Mouse (Mus musculus): ENCODE results near the gene Ccdc12. TPM values are rescaled to one million over a fixed set of nuclear protein-coding genes. Genes with fewer than 3 reads are reported as not detected.
A peak's percentile ranks its signal among the peaks of the same experiment; 100 is the strongest.

The Ccdc12 gene
- total and polyA plus RNA-seq, 3 experiments = 85.2 to 104 (median 97.8) TPM

DNA sequence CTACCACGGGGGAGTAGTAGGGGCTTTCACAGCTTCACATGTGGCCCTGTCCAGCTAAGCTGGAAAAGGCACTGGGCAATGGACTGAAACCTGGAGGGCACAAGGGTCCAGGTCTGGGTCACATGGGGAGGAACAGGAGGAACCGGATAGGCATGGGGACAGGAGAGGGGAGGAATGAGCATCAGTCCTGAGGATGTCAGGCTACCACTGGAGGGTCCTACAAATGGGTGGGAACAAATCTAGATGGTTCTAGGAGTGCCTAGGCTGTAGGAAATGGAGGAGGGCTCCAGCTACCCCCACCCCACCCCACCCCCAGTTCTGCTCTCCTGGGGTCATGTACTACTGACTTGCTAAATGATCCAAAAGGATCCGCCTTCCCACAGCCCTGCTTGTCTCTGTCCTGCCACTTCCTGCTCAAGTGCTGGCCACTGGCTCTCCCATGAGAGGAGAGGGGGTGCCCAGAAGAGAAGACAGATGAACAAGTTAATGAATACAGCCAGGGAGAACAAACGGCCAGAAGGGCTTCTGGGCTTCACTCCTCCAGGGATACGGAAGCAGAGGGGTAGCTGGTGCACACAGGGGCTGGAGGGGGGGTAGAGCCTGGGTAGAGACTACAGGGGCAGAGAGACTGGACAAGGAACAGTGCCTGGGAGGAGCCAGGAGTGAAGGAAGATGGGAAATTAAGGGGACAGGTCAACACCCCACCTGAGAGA lies 13.3 kb upstream of the Ccdc12 start:
- H3K4me1 ChIP-seq (ENCODE audit: control insufficient read depth in 1 of 2, insufficient read depth in 2 of 2) = peaks cover 25 to 66% of the 10 kb centered on the region in 2 experiments
- no peaks in the 10 kb centered on the region for H3K27me3 ChIP-seq (replicated peaks)
- H3K36me3 ChIP-seq (replicated peaks in 1 of 2; ENCODE audit: control insufficient read depth in 1 of 2, insufficient read depth in 1 of 2, low read length in 1 of 2) = peaks cover 27 to 68% of the 10 kb centered on the region in 2 experiments
- H3K9ac ChIP-seq (ENCODE audit: insufficient read depth, low read depth) = no peak overlapping the region
- H3K9me3 ChIP-seq (replicated peaks; ENCODE audit: low read length) = no peaks in the 10 kb centered on the region
- no peaks in the 10 kb centered on the region for H3K79me2 ChIP-seq (replicated peaks; ENCODE audit: control insufficient read depth, extremely low read depth, insufficient read depth, poor library complexity, severe bottlenecking)
- dilution Hi-C loops (cut with MboI; ENCODE audit: extremely low pct_ligation_motif_present, extremely low pct_unique_long_range_greater_than_20kb, low sequenced_read_pairs) (no loop called here), in situ Hi-C loops (cut with MboI; ENCODE audit: low pct_ligation_motif_present, low pct_unique_long_range_greater_than_20kb, low sequenced_read_pairs) (loop anchor here (5.0 kb wide), 1 partner anchor 69 kb away; no protein-coding TSS in a partner anchor)
- no peak overlapping the region for H3K4me3 ChIP-seq (replicated peaks in 1 of 3; ENCODE audit: low read depth in 2 of 3, low read length in 2 of 3, poor library complexity in 1 of 3)
- no peak overlapping the region for H3K27ac ChIP-seq (ENCODE audit: insufficient read depth, low read depth)
- H3K4me2 ChIP-seq (ENCODE audit: insufficient read depth, low read depth, poor library complexity, severe bottlenecking) = no peak overlapping the region
- TF ChIP-seq ZKSCAN1 (IDR thresholded peaks at IDR 0.05; ENCODE audit: borderline replicate concordance, low read depth, low read length) = no peak
- no peak for DNase-seq (ENCODE audit: extremely low read depth)

DNA sequence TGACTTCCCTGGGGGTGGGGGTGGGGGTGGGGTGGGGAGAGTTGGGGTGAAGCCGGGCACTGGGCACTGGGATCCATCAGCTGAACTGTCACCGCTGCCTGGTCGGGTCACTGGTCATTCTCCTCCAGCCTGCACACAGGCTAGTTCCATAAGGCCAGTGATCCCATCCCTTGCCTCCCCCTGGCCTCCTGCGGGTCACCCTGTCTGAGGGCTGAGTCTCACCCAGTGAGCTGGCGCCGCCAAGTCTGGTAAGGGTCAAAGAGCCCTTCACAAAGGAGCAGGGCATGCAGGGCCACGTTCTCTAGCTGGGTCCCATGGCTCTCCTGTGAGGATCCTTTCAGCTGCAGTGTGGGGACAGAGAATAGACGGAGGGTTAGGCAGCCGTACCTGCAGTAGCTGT lies 12.5 kb upstream of the Ccdc12 start:
- in situ Hi-C loops (cut with MboI; ENCODE audit: low pct_ligation_motif_present, low pct_unique_long_range_greater_than_20kb, low sequenced_read_pairs) (loop anchor here (5.0 kb wide), 1 partner anchor 69 kb away; no protein-coding TSS in a partner anchor), dilution Hi-C loops (cut with MboI; ENCODE audit: extremely low pct_ligation_motif_present, extremely low pct_unique_long_range_greater_than_20kb, low sequenced_read_pairs) (no loop called here)
- H3K9ac ChIP-seq (ENCODE audit: insufficient read depth, low read depth) = no peak overlapping the region
- H3K4me3 ChIP-seq (replicated peaks in 1 of 3; ENCODE audit: low read depth in 2 of 3, low read length in 2 of 3, poor library complexity in 1 of 3) = no peak overlapping the region
- no peaks in the 10 kb centered on the region for H3K9me3 ChIP-seq (replicated peaks; ENCODE audit: low read length)
- no peaks in the 10 kb centered on the region for H3K27me3 ChIP-seq (replicated peaks)
- no peaks in the 10 kb centered on the region for H3K79me2 ChIP-seq (replicated peaks; ENCODE audit: control insufficient read depth, extremely low read depth, insufficient read depth, poor library complexity, severe bottlenecking)
- no peak overlapping the region for H3K27ac ChIP-seq (ENCODE audit: insufficient read depth, low read depth)
- H3K4me2 ChIP-seq (ENCODE audit: insufficient read depth, low read depth, poor library complexity, severe bottlenecking) = no peak overlapping the region
- TF ChIP-seq UBTF (IDR thresholded peaks at IDR 0.05; ENCODE audit: low read depth, low read length) = no peak
- TF ChIP-seq HCFC1 (IDR thresholded peaks at IDR 0.05; ENCODE audit: low read depth, low read length) = no peak
- TF ChIP-seq SIN3A (IDR thresholded peaks at IDR 0.05; ENCODE audit: low read length) = no peak
- no peak for TF ChIP-seq IRF4 (IDR thresholded peaks at IDR 0.05; ENCODE audit: low read depth, low read length)
- DNase-seq (ENCODE audit: extremely low read depth) = no peak
- peaks cover 20 to 60% of the 10 kb centered on the region in 2 experiments for H3K36me3 ChIP-seq (replicated peaks in 1 of 2; ENCODE audit: control insufficient read depth in 1 of 2, insufficient read depth in 1 of 2, low read length in 1 of 2)
- peaks cover 25 to 66% of the 10 kb centered on the region in 2 experiments for H3K4me1 ChIP-seq (ENCODE audit: control insufficient read depth in 1 of 2, insufficient read depth in 2 of 2)

DNA sequence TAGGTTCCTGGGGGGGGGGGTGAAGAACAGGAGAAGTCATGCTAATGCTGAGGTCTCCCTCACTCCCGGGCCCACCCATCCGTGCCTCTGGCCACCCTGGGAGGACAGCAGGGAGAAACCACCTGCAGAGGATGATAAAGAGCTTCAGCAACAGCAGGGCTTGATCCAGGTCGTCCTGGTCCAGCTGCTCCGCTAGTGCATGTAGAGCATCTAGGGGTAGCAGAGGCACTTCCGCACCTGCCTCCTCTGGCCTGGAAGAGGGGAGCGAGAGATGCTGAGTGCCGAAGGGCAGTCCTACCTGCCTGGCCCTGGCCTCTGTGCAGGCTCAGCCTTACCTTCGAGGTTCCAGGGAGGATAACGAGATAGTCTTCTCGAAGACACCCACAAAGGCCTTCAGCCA lies 12.0 kb upstream of the Ccdc12 start:
- H3K9ac ChIP-seq (ENCODE audit: insufficient read depth, low read depth) = no peak overlapping the region
- in situ Hi-C loops (cut with MboI; ENCODE audit: low pct_ligation_motif_present, low pct_unique_long_range_greater_than_20kb, low sequenced_read_pairs) = loop anchor here (5.0 kb wide), 1 partner anchor 68 kb away; no protein-coding TSS in a partner anchor
- TF ChIP-seq UBTF (IDR thresholded peaks at IDR 0.05; ENCODE audit: low read depth, low read length) = no peak
- TF ChIP-seq MAZ (IDR thresholded peaks at IDR 0.05; ENCODE audit: low read depth, low read length) = no peak
- no peak for TF ChIP-seq KAT2A (IDR thresholded peaks at IDR 0.05; ENCODE audit: insufficient replicate concordance, low read length)
- TF ChIP-seq ETS1 (conservative IDR thresholded peaks at IDR 0.05; ENCODE audit: low read depth, low read length) = no peak
- TF ChIP-seq MXI1 (IDR thresholded peaks at IDR 0.05; ENCODE audit: low read depth, low read length) = no peak
- TF ChIP-seq MEF2A (IDR thresholded peaks at IDR 0.05; ENCODE audit: borderline replicate concordance, low read depth, low read length) = no peak
- H3K79me2 ChIP-seq (replicated peaks; ENCODE audit: control insufficient read depth, extremely low read depth, insufficient read depth, poor library complexity, severe bottlenecking) = no peaks in the 10 kb centered on the region
- H3K27ac ChIP-seq (ENCODE audit: insufficient read depth, low read depth) = no peak overlapping the region
- H3K4me3 ChIP-seq (replicated peaks in 1 of 3; ENCODE audit: low read depth in 2 of 3, low read length in 2 of 3, poor library complexity in 1 of 3) = peak overlapping the region in 1 of 3 experiments; percentile 54
- H3K27me3 ChIP-seq (replicated peaks) = no peaks in the 10 kb centered on the region
- H3K9me3 ChIP-seq (replicated peaks; ENCODE audit: low read length) = no peaks in the 10 kb centered on the region
- H3K4me1 ChIP-seq (ENCODE audit: control insufficient read depth in 1 of 2, insufficient read depth in 2 of 2) = peaks cover 25 to 66% of the 10 kb centered on the region in 2 experiments
- no peak for DNase-seq (ENCODE audit: extremely low read depth)
- peaks cover 15 to 57% of the 10 kb centered on the region in 2 experiments for H3K36me3 ChIP-seq (replicated peaks in 1 of 2; ENCODE audit: control insufficient read depth in 1 of 2, insufficient read depth in 1 of 2, low read length in 1 of 2)
- dilution Hi-C loops (cut with MboI; ENCODE audit: extremely low pct_ligation_motif_present, extremely low pct_unique_long_range_greater_than_20kb, low sequenced_read_pairs) = no loop called here
- no peak overlapping the region for H3K4me2 ChIP-seq (ENCODE audit: insufficient read depth, low read depth, poor library complexity, severe bottlenecking)

All from CH12.LX (cell line).